Mouse (Mus musculus) testis, adult 2 months (tissue): ENCODE results near the gene Angel1.

ENCODE experiments used
- CTCF ChIP-seq: fragments of 200-500 bp; IDR thresholded peaks from 2 replicates; pipeline ENCODE4 v1.5.1; 2012; ENCODE audit warnings: low read depth, mild to moderate bottlenecking, inconsistent platforms, low read length, moderate library complexity; ENCODE audit not compliant: control insufficient read depth, insufficient read depth, insufficient replicate concordance
- POLR2A ChIP-seq: fragments of 200-500 bp; IDR thresholded peaks from 2 replicates; pipeline ENCODE4 v1.6.1; 2012; ENCODE audit warnings: low read depth, mild to moderate bottlenecking, inconsistent platforms, low read length, moderate library complexity; ENCODE audit not compliant: control insufficient read depth

DNA sequence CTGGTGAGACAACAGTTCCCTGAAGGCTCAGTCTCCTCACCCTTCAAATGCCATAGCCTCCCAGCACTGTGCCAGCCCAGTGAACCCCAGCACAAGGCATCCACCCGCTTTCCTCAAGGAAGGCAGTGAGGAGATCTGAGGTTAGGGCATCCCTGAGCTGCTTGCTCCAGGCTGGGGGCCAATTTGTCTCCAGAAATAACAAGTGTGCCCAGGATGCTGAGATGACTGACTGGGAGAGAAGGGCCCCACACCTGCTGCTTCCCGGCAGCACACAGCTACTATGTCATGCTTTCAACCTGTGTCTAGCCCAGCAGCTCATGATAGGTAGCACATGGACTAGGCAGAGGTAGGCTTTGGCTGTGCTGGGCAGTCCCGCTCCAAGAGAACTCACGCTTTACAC lies 24.8 kb downstream of the Angel1 start:
- TF ChIP-seq CTCF: no peak
- TF ChIP-seq POLR2A: no peak
